Mouse (Mus musculus) lung, postnatal 0 days (tissue): ENCODE measurements around the gene Sept11.

Experiments used
- CTCF ChIP-seq: IDR thresholded peaks from 2 replicates; pipeline ENCODE4 v1.5.1; 2016; ENCODE audit warnings: antibody characterized with exemption, mild to moderate bottlenecking
- EP300 ChIP-seq: IDR thresholded peaks from 2 replicates; pipeline ENCODE4 v1.6.1; 2016; ENCODE audit warnings: antibody characterized with exemption, mild to moderate bottlenecking, control low read depth

DNA sequence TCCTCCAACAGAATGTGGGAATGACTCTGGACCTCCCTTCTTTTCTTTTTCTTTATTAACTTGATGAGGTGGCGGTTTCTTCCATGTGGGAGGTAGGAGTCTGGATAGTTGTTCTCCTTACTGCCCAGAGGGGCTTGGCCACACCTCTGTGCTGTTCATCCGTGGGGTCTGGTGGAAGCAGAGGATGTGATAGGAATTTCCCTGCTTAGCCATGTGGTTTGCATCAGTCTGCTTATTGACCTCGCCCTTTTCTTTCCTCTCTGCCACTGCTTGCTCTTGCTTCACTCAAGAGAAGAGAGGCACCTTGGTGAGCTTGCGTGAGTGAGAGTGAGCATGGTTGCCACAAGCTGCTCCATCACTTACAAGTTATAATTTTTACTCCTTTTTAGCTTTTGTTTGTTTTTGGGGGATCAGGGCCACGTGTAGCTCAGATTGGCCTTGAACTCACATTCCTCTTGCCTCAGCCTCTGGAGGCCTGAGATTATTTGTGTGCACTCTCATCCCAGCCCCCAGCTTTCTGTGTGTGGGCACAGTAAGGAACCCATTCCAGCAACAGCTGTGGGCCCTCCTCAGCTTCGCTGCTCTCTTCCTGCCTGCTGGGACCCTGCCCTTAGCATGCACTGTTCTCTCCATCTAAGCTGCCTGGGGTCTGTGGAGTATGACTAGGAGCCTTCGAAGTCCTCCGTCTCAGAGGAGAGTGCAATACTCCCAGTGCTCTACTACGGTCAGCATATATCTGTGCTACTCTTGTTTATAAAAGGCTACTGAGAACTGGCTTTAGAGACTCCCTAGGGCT lies 31.0 kb downstream of the Sept11 start:
- TF ChIP-seq CTCF (no peak), EP300 (no peak)
